Mouse (Mus musculus): ENCODE results near the gene Ctns. TPM values are rescaled to one million over a fixed set of nuclear protein-coding genes. Genes with fewer than 3 reads are reported as not detected.

Gene Ctns
- polyA plus RNA-seq (2016; fragmentation: Nextera tagmentation; extraction: Ambion mirVana) = 13.9 and 15.9 TPM in 2 replicates

GRCm38 (mm10) chr11:73198603-73199229 is at the start of gene Ctns:
Gene Ctns, minus strand, starts transcription at chr11:73199042.
- no peaks in the 10 kb centered on the region for H3K9me3 ChIP-seq (replicated peaks)
- H3K36me3 ChIP-seq = peaks cover 4% of the 10 kb centered on the region
- H3K9ac ChIP-seq = peak within 1 kb of the TSS; percentile 84
- H3K4me2 ChIP-seq = peak within 1 kb of the TSS; percentile 94
- no peak within 1 kb of the TSS; the same call in 1 of the 2 replicates for H3K27ac ChIP-seq (ENCODE audit: poor library complexity, severe bottlenecking)
- H3K27me3 ChIP-seq (replicated peaks) = no peaks in the 10 kb centered on the region
- WGBS = 1% methylated on average over 22 of the region's 22 CpGs
- peaks cover 10% of the 10 kb centered on the region; the same call in 1 of the 2 replicates for H3K4me1 ChIP-seq (replicated peaks)
- peak; percentile 96 for ATAC-seq (ENCODE audit: insufficient number of reproducible peaks, low FRiP score)
- peak within 1 kb of the TSS; percentile 69 for H3K4me3 ChIP-seq

DNA sequence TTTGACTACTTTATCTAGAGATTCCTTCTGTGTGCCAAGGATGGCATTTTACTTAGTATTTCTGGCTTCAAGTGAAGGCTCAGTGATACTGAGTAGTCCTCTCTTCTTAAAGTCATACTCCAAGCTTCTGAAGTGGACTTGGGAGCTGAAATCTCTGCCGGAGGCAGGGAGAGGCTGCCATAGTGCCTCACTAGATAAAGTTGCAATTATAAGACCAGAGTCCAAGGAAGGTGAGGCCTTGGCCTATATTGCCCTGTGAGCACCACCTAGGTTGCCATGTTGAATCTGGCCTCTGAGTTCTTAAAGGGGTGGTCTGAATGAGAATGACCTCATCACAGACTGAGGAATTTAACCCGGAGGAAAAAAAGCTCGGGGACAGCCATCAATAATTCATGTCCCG is 43.9 kb upstream of the Ctns start:
- Histone ChIP-seq H3K27me3 (replicated peaks) (no peaks in the 10 kb centered on the region; the same call in 1 of the 2 replicates), H3K4me3 (no peak overlapping the region), H3K27ac (ENCODE audit: poor library complexity, severe bottlenecking) (no peak overlapping the region), H3K36me3 (no peaks in the 10 kb centered on the region), H3K9me3 (replicated peaks) (no peaks in the 10 kb centered on the region), H3K4me1 (replicated peaks) (no peaks in the 10 kb centered on the region), H3K9ac (no peak overlapping the region), H3K4me2 (no peak overlapping the region)
- 78% methylated on average over 4 of the region's 4 CpGs for WGBS
- no peak for ATAC-seq (ENCODE audit: insufficient number of reproducible peaks, low FRiP score)

DNA sequence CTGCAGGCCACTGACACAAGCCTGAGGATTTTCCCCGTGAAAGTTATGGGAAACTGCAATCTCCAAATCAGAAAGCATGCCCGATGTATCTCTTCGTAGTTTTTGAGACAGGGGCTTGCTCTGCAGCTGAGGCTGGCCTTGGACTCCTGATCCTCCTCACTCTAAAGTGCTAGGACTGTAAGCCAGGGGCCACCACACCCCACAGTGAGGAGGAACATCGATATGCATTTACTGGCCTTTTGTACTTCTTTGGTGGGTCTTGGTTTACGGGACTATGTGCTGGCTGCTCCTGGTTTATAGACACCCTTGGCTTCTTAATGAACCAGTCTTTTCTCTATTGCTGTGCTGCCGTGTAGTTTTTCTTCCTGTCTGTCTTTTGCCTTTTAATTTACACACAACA is 43.4 kb upstream of the Ctns start:
- no peak overlapping the region for H3K9ac ChIP-seq
- no peak overlapping the region for H3K27ac ChIP-seq (ENCODE audit: poor library complexity, severe bottlenecking)
- H3K4me1 ChIP-seq (replicated peaks) = no peaks in the 10 kb centered on the region
- H3K36me3 ChIP-seq = no peaks in the 10 kb centered on the region
- no peak overlapping the region for H3K4me3 ChIP-seq
- no peaks in the 10 kb centered on the region for H3K9me3 ChIP-seq (replicated peaks)
- 75% methylated on average over 6 of the region's 6 CpGs for WGBS
- H3K4me2 ChIP-seq = no peak overlapping the region
- no peaks in the 10 kb centered on the region; the same call in 1 of the 2 replicates for H3K27me3 ChIP-seq (replicated peaks)
- no peak for ATAC-seq (ENCODE audit: insufficient number of reproducible peaks, low FRiP score)

DNA sequence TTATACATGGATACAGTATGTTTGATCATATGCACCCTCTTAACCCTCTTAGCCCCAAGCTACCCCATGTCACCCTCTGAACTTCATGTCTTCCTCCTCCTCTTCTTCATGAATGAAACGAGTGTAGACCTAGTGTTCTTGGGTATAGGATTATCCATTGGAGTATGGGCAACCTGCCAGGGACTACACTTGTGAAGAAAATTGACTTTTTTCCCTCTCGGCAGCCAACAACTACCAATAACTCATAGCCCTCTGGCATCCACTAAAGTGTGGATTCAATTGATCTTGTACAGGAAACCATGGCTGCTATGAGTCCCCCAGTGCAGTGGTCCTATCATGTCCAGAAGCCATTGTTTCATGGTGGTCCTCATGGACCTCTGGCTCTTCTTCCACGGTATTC is 37.9 kb upstream of the Ctns start:
- WGBS = 76% methylated on average over 3 of the region's 3 CpGs
- H3K9ac ChIP-seq = no peak overlapping the region
- no peaks in the 10 kb centered on the region for H3K9me3 ChIP-seq (replicated peaks)
- H3K4me2 ChIP-seq = no peak overlapping the region
- H3K4me3 ChIP-seq = no peak overlapping the region
- no peak overlapping the region for H3K27ac ChIP-seq (ENCODE audit: poor library complexity, severe bottlenecking)
- no peaks in the 10 kb centered on the region; the same call in 1 of the 2 replicates for H3K27me3 ChIP-seq (replicated peaks)
- no peak for ATAC-seq (ENCODE audit: insufficient number of reproducible peaks, low FRiP score)
- H3K36me3 ChIP-seq = no peaks in the 10 kb centered on the region
- peaks cover 4% of the 10 kb centered on the region; the same call in 1 of the 2 replicates for H3K4me1 ChIP-seq (replicated peaks)

DNA sequence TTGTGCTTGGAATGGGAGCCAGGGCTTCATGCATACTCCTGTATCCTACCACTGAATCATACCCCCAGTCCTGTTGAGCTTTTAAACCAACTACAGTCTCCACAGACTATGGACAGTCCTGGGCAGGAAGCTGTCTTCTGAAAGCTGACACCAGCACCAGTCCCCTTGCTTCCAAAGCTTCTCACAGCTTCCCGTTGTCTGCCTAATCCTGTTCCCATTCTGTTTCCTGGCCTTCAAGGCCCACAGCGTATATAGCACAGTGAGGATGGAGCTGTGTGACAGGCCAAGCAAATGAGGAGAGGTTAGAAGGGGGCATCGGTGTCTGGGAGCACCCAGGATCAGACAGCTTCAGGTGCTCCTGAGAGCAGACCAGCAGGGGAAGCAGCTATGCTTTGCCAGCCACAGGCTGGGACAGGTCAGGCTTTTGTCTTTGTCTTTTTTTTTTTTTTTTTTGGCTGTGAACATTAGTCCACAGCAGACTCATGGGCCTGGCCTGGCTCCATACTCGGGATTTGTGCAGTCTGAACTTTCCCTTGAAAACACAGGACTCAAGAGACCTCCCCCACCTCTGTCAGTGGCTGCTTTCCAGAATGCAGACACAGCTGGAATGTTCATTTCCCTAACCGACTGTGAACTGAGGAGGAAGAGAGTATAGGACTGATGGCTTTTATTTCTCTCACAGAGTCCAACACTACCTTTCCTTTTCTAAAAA is 37.3 kb upstream of the Ctns start:
- Histone ChIP-seq H3K36me3 (no peaks in the 10 kb centered on the region), H3K9me3 (replicated peaks) (no peaks in the 10 kb centered on the region), H3K4me1 (replicated peaks) (peaks cover 4% of the 10 kb centered on the region; the same call in 1 of the 2 replicates), H3K27ac (ENCODE audit: poor library complexity, severe bottlenecking) (peak overlapping the region; percentile 67; the same call in 1 of the 2 replicates), H3K4me2 (no peak overlapping the region), H3K27me3 (replicated peaks) (no peaks in the 10 kb centered on the region; the same call in 1 of the 2 replicates), H3K4me3 (no peak overlapping the region), H3K9ac (no peak overlapping the region)
- 0 out of 2 replicates have a peak, but pooled peaks have one; percentile 46 for ATAC-seq (ENCODE audit: insufficient number of reproducible peaks, low FRiP score)
- WGBS = 26% methylated on average over 5 of the region's 5 CpGs

DNA sequence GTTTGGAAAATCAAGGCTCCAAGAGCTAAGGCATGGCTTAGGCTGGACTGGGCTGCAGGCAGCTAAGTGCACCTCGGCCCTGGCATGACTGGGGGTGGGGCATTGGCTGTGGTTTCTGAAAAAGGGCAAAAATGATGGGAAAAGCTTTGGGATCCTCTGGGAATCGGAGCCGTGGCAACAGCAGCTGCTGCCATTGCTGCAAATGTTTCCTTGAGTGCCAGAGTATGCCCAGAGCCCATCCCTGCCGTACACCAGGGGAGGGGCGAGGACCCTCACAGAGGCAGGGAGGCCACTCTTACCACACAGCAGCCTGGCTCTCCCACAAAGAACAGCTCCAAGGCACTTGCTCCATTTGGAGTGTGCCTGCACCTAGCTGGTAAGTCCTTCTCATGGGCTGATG is 35.1 kb upstream of the Ctns start, which contains the start of gene Trpv1:
Gene Trpv1, plus strand, starts transcription at position 301 of the 400 bp plus-strand sequence.
- Histone ChIP-seq H3K9me3 (replicated peaks) (0 out of 2 replicates have a peak, but pooled peaks cover 2% of the 10 kb centered on the region), H3K27ac (ENCODE audit: poor library complexity, severe bottlenecking) (no peak within 1 kb of the TSS), H3K4me3 (no peak within 1 kb of the TSS), H3K4me2 (no peak within 1 kb of the TSS), H3K4me1 (replicated peaks) (peaks cover 4% of the 10 kb centered on the region; the same call in 1 of the 2 replicates), H3K27me3 (replicated peaks) (no peaks in the 10 kb centered on the region), H3K36me3 (no peaks in the 10 kb centered on the region), H3K9ac (no peak within 1 kb of the TSS)
- no peak for ATAC-seq (ENCODE audit: insufficient number of reproducible peaks, low FRiP score)
- 81% methylated on average over 5 of the region's 5 CpGs for WGBS

DNA sequence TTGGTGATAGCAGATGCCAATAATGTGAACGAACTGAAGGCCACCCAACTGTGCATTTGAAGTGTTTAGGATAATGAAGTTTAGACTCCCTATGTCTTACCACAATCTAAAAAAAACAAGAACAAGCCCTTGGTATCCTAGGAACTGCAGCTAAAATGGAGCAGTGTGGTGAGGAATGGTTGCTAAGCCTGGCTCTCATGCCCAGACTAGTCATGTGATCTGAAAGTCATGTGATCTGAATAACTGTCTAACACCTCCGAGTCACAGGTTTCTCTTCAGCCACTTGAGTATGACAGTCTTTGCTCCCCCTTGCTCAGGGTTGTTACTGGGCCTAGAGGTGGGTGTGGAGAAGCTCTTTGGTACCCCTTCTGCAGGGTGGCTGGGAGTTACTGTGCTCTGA is 33.7 kb upstream of the Ctns start:
- H3K27me3 ChIP-seq (replicated peaks) = no peaks in the 10 kb centered on the region
- H3K27ac ChIP-seq (ENCODE audit: poor library complexity, severe bottlenecking) = no peak overlapping the region
- WGBS = 55% methylated on average over 2 of the region's 2 CpGs
- H3K4me1 ChIP-seq (replicated peaks) = peaks cover 4% of the 10 kb centered on the region; the same call in 1 of the 2 replicates
- no peak for ATAC-seq (ENCODE audit: insufficient number of reproducible peaks, low FRiP score)
- H3K9me3 ChIP-seq (replicated peaks) = 0 out of 2 replicates have a peak, but pooled peaks cover 4% of the 10 kb centered on the region
- no peak overlapping the region for H3K9ac ChIP-seq
- no peak overlapping the region for H3K4me3 ChIP-seq
- no peak overlapping the region for H3K4me2 ChIP-seq
- no peaks in the 10 kb centered on the region for H3K36me3 ChIP-seq

DNA sequence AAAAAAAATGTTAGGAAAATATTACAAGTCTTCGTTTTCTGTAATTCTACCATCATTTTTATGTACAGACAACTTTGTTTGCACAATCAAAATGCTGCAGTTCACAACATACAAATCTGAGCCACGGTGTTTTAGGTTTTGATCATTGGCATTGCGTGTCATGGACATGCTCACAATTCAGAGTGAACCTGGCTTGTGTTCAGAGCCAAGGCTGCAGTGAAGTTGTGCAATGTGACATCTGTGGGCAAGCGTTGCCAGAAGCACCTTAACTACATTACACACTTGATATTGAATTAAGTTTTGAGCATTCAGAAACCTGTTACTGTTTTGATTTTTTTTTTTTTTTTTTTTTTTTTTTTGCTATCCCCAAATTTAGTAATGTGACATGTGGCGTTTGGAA is 31.2 kb upstream of the Ctns start:
- Histone ChIP-seq H3K9me3 (replicated peaks) (0 out of 2 replicates have a peak, but pooled peaks cover 4% of the 10 kb centered on the region), H3K27ac (ENCODE audit: poor library complexity, severe bottlenecking) (no peak overlapping the region), H3K4me1 (replicated peaks) (no peaks in the 10 kb centered on the region), H3K4me3 (no peak overlapping the region), H3K36me3 (no peaks in the 10 kb centered on the region), H3K27me3 (replicated peaks) (no peaks in the 10 kb centered on the region), H3K4me2 (no peak overlapping the region), H3K9ac (no peak overlapping the region)
- no peak for ATAC-seq (ENCODE audit: insufficient number of reproducible peaks, low FRiP score)
- 79% methylated on average over 5 of the region's 5 CpGs for WGBS

GRCm38 (mm10) chr11:73228881-73229280 is 30.0 kb upstream of the Ctns start:
- Histone ChIP-seq H3K4me3 (no peak overlapping the region), H3K9me3 (replicated peaks) (0 out of 2 replicates have a peak, but pooled peaks cover 4% of the 10 kb centered on the region), H3K4me2 (no peak overlapping the region), H3K36me3 (no peaks in the 10 kb centered on the region), H3K27me3 (replicated peaks) (no peaks in the 10 kb centered on the region), H3K27ac (ENCODE audit: poor library complexity, severe bottlenecking) (no peak overlapping the region), H3K4me1 (replicated peaks) (no peaks in the 10 kb centered on the region), H3K9ac (no peak overlapping the region)
- 74% methylated on average over 5 of the region's 5 CpGs for WGBS
- no peak for ATAC-seq (ENCODE audit: insufficient number of reproducible peaks, low FRiP score)

GRCm38 (mm10) chr11:73225856-73226255 is 27.0 kb upstream of the Ctns start:
- H3K9ac ChIP-seq = no peak overlapping the region
- no peak overlapping the region for H3K4me2 ChIP-seq
- H3K4me3 ChIP-seq = no peak overlapping the region
- no peaks in the 10 kb centered on the region for H3K4me1 ChIP-seq (replicated peaks)
- H3K27ac ChIP-seq (ENCODE audit: poor library complexity, severe bottlenecking) = no peak overlapping the region
- no peaks in the 10 kb centered on the region for H3K36me3 ChIP-seq
- no peak for ATAC-seq (ENCODE audit: insufficient number of reproducible peaks, low FRiP score)
- H3K27me3 ChIP-seq (replicated peaks) = no peaks in the 10 kb centered on the region
- WGBS = 80% methylated on average over 6 of the region's 6 CpGs
- H3K9me3 ChIP-seq (replicated peaks) = 0 out of 2 replicates have a peak, but pooled peaks cover 4% of the 10 kb centered on the region

- H3K4me2 ChIP-seq = no peak overlapping the region
- H3K36me3 ChIP-seq = no peaks in the 10 kb centered on the region
- no peak for ATAC-seq (ENCODE audit: insufficient number of reproducible peaks, low FRiP score)
- no peak overlapping the region for H3K4me3 ChIP-seq
- no peaks in the 10 kb centered on the region for H3K27me3 ChIP-seq (replicated peaks)
- no peak overlapping the region for H3K9ac ChIP-seq
- no peaks in the 10 kb centered on the region for H3K4me1 ChIP-seq (replicated peaks)
- WGBS = 68% methylated on average over 2 of the region's 2 CpGs
- H3K27ac ChIP-seq (ENCODE audit: poor library complexity, severe bottlenecking) = no peak overlapping the region
- peaks cover 2% of the 10 kb centered on the region; the same call in 1 of the 2 replicates for H3K9me3 ChIP-seq (replicated peaks)
Measured at GRCm38 (mm10) chr11:73223966-73224365, 25.1 kb upstream of the Ctns start.
